Mouse (Mus musculus): Measurements from ENCODE around the gene Plk5.

DNA sequence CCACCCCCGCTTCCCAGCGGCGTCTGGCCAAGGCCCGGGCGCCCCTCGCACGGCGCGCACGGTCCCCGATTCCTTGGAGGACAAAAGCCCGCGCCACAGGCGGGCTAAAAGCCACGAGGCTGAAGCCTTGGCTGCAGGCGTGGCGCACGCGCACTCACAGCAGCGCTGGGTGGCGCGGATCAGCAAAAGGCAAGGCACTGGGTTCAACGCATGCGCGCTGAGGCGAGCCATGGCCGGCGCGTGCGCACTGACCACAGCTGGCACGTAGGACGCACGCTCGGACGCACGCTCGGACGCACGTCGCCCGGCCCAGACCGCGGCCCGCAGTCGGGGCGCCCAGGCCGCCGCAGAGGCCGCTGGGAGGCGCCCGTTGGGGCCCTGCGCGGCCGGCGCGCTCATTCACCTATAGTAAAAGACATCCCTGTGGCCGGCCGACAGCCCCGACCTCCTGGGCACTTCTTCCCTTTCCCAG, 42.5 kb downstream of the Plk5 start:
- TF ChIP-seq CTCF (IDR thresholded peaks at IDR 0.05) (peak; percentile 33; the same call in 1 of the 2 replicates), EP300 (IDR thresholded peaks at IDR 0.05; ENCODE audit: insufficient read depth, low read depth, low read length) (no peak), POLR2A (IDR thresholded peaks at IDR 0.05; ENCODE audit: insufficient read depth, low read depth, low read length) (peak; percentile 64)

Data from heart, adult 2 months (tissue).